ENCODE assay signal across 8 mouse cellular contexts in genomic region chr4:86651686-86652384, GRCm38 (mm10). TPM values are rescaled to one million over a fixed set of nuclear protein-coding genes. Genes with fewer than 3 reads are reported as not detected.
DNase-seq lines count a peak whose midpoint lies in the region; ATAC-seq lines count a peak whose summit lies in the region.
"Had no signal": no experiment of that assay in that cellular context is flagged by ENCODE, and none has a peak within 500 bp of the region (broad histone marks: within the 10 kb centered on the region; RNA-seq: fewer than 3 reads in every experiment).

No protein-coding gene starts in this region.

- H3K9me3 ChIP-seq in liver, embryonic 11.5 days (ENCODE audit: control insufficient read depth, low read length): no peaks in the 10 kb centered on the region
- H3K9me3 ChIP-seq in midbrain, embryonic 11.5 days (ENCODE audit: control insufficient read depth, low read length): no peaks in the 10 kb centered on the region

- no peak overlapping the region for H3K27ac ChIP-seq in liver, embryonic 11.5 days (ENCODE audit: low read depth, low read length)
- no peak overlapping the region for H3K27ac ChIP-seq in midbrain, embryonic 11.5 days (ENCODE audit: low read depth, low read length)

- peaks cover 10% of the 10 kb centered on the region for H3K36me3 ChIP-seq in liver, embryonic 11.5 days (ENCODE audit: control insufficient read depth, insufficient read depth, low read length)
- no peaks in the 10 kb centered on the region for H3K36me3 ChIP-seq in midbrain, embryonic 11.5 days (ENCODE audit: control insufficient read depth, insufficient read depth, low read length)

- no peaks in the 10 kb centered on the region for H3K27me3 ChIP-seq in liver, embryonic 11.5 days (replicated peaks; ENCODE audit: control insufficient read depth, insufficient read depth, low read length)
- no peaks in the 10 kb centered on the region for H3K27me3 ChIP-seq in midbrain, embryonic 11.5 days (ENCODE audit: control insufficient read depth, insufficient read depth, low read length)

- no peak overlapping the region for H3K4me3 ChIP-seq in liver, embryonic 11.5 days (ENCODE audit: low read depth, low read length)
- no peak overlapping the region for H3K4me3 ChIP-seq in midbrain, embryonic 11.5 days (ENCODE audit: low read depth, low read length)
- H3K4me3 ChIP-seq: erythroblast, embryonic 14.5 days had no signal

- ATAC-seq in liver, embryonic 11.5 days (replicated peaks; ENCODE audit: low FRiP score): no peak
- no peak for ATAC-seq in midbrain, embryonic 11.5 days (ENCODE audit: low FRiP score)

- H3K9ac ChIP-seq in liver, embryonic 11.5 days (ENCODE audit: low read depth, low read length): no peak overlapping the region
- H3K9ac ChIP-seq in midbrain, embryonic 11.5 days (ENCODE audit: low read length): no peak overlapping the region

- WGBS in liver, embryonic 11.5 days: 61% methylated on average over 10 of the region's 10 CpGs
- WGBS in midbrain, embryonic 11.5 days: 75% methylated on average over 10 of the region's 10 CpGs

- no peaks in the 10 kb centered on the region; the same call in 1 of the 2 replicates for H3K4me1 ChIP-seq in liver, embryonic 11.5 days (replicated peaks; ENCODE audit: control insufficient read depth, insufficient read depth, low read length)
- H3K4me1 ChIP-seq in midbrain, embryonic 11.5 days (ENCODE audit: control insufficient read depth, insufficient read depth, low read length): no peaks in the 10 kb centered on the region

- H3K4me2 ChIP-seq in liver, embryonic 11.5 days: no peak overlapping the region
- no peak overlapping the region for H3K4me2 ChIP-seq in midbrain, embryonic 11.5 days

- peak; percentile 41 for DNase-seq in liver
- no peak for DNase-seq in liver, embryonic 11.5 days (ENCODE audit: low spot score)
- peak; percentile 61 for DNase-seq in R1 (ENCODE audit: low read depth, low spot score)
- peak; percentile 17 for DNase-seq in embryo, embryonic 9.5 days (ENCODE audit: extremely low spot score)
- DNase-seq in skeletal muscle tissue, adult 2 months (ENCODE audit: low read depth, low spot score): peak; percentile 66
- no peak for DNase-seq in spleen, adult 18-20 months
- DNase-seq in midbrain, embryonic 11.5 days (ENCODE audit: low spot score, missing footprints): no peak

RNA-seq across cellular contexts. Expression of gene Plin2, which starts 18.0 kb away (rescaled TPM):
- polyA plus RNA-seq in liver, embryonic 11.5 days (2014; fragmentation: Nextera tagmentation; extraction: Ambion mirVana): 161 and 169 TPM in 2 replicates
- polyA plus RNA-seq in midbrain, embryonic 11.5 days (2014; fragmentation: Nextera tagmentation; extraction: Ambion mirVana): 72.3 and 79.7 TPM in 2 replicates

RNA-seq across cellular contexts. Expression of gene Haus6, which starts 40.0 kb away (rescaled TPM):
- polyA plus RNA-seq in liver, embryonic 11.5 days (2014; fragmentation: Nextera tagmentation; extraction: Ambion mirVana): 27.8 and 30.6 TPM in 2 replicates
- 28.8 and 29.7 TPM in 2 replicates for polyA plus RNA-seq in midbrain, embryonic 11.5 days (2014; fragmentation: Nextera tagmentation; extraction: Ambion mirVana)

Comparison
In these comparisons a context has a peak if more than half of its experiments do, and no peak if none do; other contexts are left out.
1. DNase-seq: peak in liver (single experiment), R1 (single experiment), embryo, embryonic 9.5 days (single experiment) and skeletal muscle tissue, adult 2 months (single experiment); none in liver, embryonic 11.5 days (single experiment), spleen, adult 18-20 months (0 of 2) and midbrain, embryonic 11.5 days (single experiment).